38 mouse cellular contexts compared by ENCODE assay signal in genomic region chr15:79775662-79776061, GRCm38 (mm10). TPM values are rescaled to one million over a fixed set of nuclear protein-coding genes. Genes with fewer than 3 reads are reported as not detected.
A peak's percentile ranks its signal among the peaks of the same experiment; 100 is the strongest.
DNase-seq lines count a peak whose midpoint lies in the region; ATAC-seq and TF ChIP-seq lines count a peak whose summit lies in the region.
"Had no signal": no experiment of that assay in that cellular context is flagged by ENCODE, and none has a peak within 500 bp of the region (broad histone marks: within the 10 kb centered on the region; RNA-seq: fewer than 3 reads in every experiment).

No protein-coding gene starts in this region.

- no peaks in the 10 kb centered on the region for H3K36me3 ChIP-seq in neural tube, embryonic 12.5 days
- no peaks in the 10 kb centered on the region for H3K36me3 ChIP-seq in neural tube, embryonic 15.5 days
- H3K36me3 ChIP-seq: forebrain, embryonic 12.5 days; intestine, embryonic 15.5 days; limb, embryonic 12.5 days; lung, embryonic 15.5 days had no signal

- peaks cover 12% of the 10 kb centered on the region for H3K4me1 ChIP-seq in cerebellum, adult 2 months (ENCODE audit: control insufficient read depth, insufficient read depth, low read length)
- H3K4me1 ChIP-seq in neural tube, embryonic 12.5 days: peaks cover 25% of the 10 kb centered on the region
- peaks cover 36% of the 10 kb centered on the region for H3K4me1 ChIP-seq in neural tube, embryonic 15.5 days

- H3K9ac ChIP-seq in neural tube, embryonic 12.5 days: no peak overlapping the region
- H3K9ac ChIP-seq in neural tube, embryonic 15.5 days (replicated peaks): no peak overlapping the region

- no peak for TF ChIP-seq CTCF in cerebellum, adult 2 months (IDR thresholded peaks at IDR 0.05; ENCODE audit: borderline replicate concordance, insufficient read depth, low read depth, low read length)
- TF ChIP-seq CTCF in layer of hippocampus, adult 2 months (conservative IDR thresholded peaks at IDR 0.05): no peak

- no peaks in the 10 kb centered on the region for H3K27me3 ChIP-seq in cerebellum, adult 2 months (ENCODE audit: control insufficient read depth, insufficient read depth, low read length)
- H3K27me3 ChIP-seq in neural tube, embryonic 12.5 days (replicated peaks): no peaks in the 10 kb centered on the region
- no peaks in the 10 kb centered on the region for H3K27me3 ChIP-seq in neural tube, embryonic 15.5 days (replicated peaks)
- H3K27me3 ChIP-seq: intestine, embryonic 15.5 days; limb, embryonic 12.5 days; lung, embryonic 15.5 days had no signal

- no peaks in the 10 kb centered on the region for H3K9me3 ChIP-seq in neural tube, embryonic 12.5 days
- H3K9me3 ChIP-seq in neural tube, embryonic 15.5 days (replicated peaks): no peaks in the 10 kb centered on the region
- H3K9me3 ChIP-seq: forebrain, embryonic 12.5 days; intestine, embryonic 15.5 days; limb, embryonic 12.5 days; lung, embryonic 15.5 days had no signal

- no peak for ATAC-seq in neural tube, embryonic 12.5 days (ENCODE audit: low FRiP score, low read depth)
- ATAC-seq in neural tube, embryonic 15.5 days (ENCODE audit: low FRiP score): no peak
- ATAC-seq: activated CD4-positive, CD25-positive, alpha-beta regulatory T cell, adult 4 months; hindbrain, embryonic 16.5 days; intestine, embryonic 15.5 days had no signal

- no peak overlapping the region for H3K27ac ChIP-seq in cerebellum, adult 2 months (ENCODE audit: insufficient read depth, low read length)
- peak overlapping the region; percentile 98 for H3K27ac ChIP-seq in layer of hippocampus, adult 2 months
- H3K27ac ChIP-seq in neural tube, embryonic 12.5 days: no peak overlapping the region
- H3K27ac ChIP-seq in neural tube, embryonic 15.5 days (replicated peaks): no peak overlapping the region
- H3K27ac ChIP-seq: forebrain, embryonic 12.5 days; intestine, embryonic 15.5 days; limb, embryonic 12.5 days; lung, embryonic 15.5 days had no signal

- WGBS in cerebellum, adult 2 months: 71% methylated on average over 7 of the region's 7 CpGs
- 76% methylated on average over 7 of the region's 7 CpGs for WGBS in neural tube, embryonic 12.5 days
- 70% methylated on average over 7 of the region's 7 CpGs for WGBS in neural tube, embryonic 15.5 days

- no peak for TF ChIP-seq POLR2A in cerebellum, adult 2 months (IDR thresholded peaks at IDR 0.05; ENCODE audit: borderline replicate concordance, insufficient read depth, low read length)

- DNase-seq in cerebellum, adult 9-11 months: peak; percentile 31
- DNase-seq in cerebellum, adult 2 months: no peak
- DNase-seq in layer of hippocampus, adult 2 months (ENCODE audit: low spot score in 2 of 2): no peak
- DNase-seq in layer of hippocampus, adult 8-10 months (ENCODE audit: low spot score in 2 of 2): no peak
- DNase-seq in brain, adult 2 months (ENCODE audit: low read depth, low spot score): peak; percentile 71
- DNase-seq in frontal cortex, postnatal 36 days (ENCODE audit: low spot score in 2 of 2): no peak
- DNase-seq: adrenal gland, adult 2 months; adrenal gland, postnatal 36 days; cerebellum, adult 8-10 months; cerebellum, postnatal 36 days; embryo, embryonic 11 days; gastrocnemius, postnatal 25 days; heart, adult 11 months; heart, postnatal 36 days; kidney, adult 2 months; kidney, postnatal 36 days; layer of hippocampus, postnatal 36 days; spleen, adult 18-20 months; thymus, adult 2 months; thymus, postnatal 36 days had no signal

- no peak overlapping the region for H3K4me2 ChIP-seq in neural tube, embryonic 12.5 days (replicated peaks)
- no peak overlapping the region for H3K4me2 ChIP-seq in neural tube, embryonic 15.5 days

- H3K4me3 ChIP-seq in cerebellum, adult 2 months (replicated peaks; ENCODE audit: insufficient read depth, low read depth, low read length): no peak overlapping the region
- H3K4me3 ChIP-seq in layer of hippocampus, adult 2 months: peak overlapping the region; percentile 89
- H3K4me3 ChIP-seq in neural tube, embryonic 12.5 days: peak overlapping the region; percentile 11; the same call in 1 of the 2 replicates
- no peak overlapping the region for H3K4me3 ChIP-seq in neural tube, embryonic 15.5 days (replicated peaks)
- H3K4me3 ChIP-seq: intestine, embryonic 15.5 days; lung, embryonic 15.5 days had no signal

RNA-seq across cellular contexts. Expression of gene Dnal4, which starts 2.0 kb away (rescaled TPM):
- polyA plus RNA-seq in cerebellum, adult 2 months (2012; rRNA removed): 55.1 and 56.7 TPM in 2 replicates
- total RNA-seq in layer of hippocampus, adult 2 months (2021): 10 to 100 TPM; 55.5 to 64.8 TPM
- 10 to 100 TPM; 45.6 to 58.6 (median 54.5) TPM for total RNA-seq in layer of hippocampus, adult 8-10 months (2022)
- 73.1 and 79.2 TPM in 2 replicates for polyA plus RNA-seq in neural tube, embryonic 12.5 days (2016; fragmentation: Nextera tagmentation; extraction: Ambion mirVana)
- polyA plus RNA-seq in neural tube, embryonic 15.5 days (2015; fragmentation: Nextera tagmentation; extraction: Ambion mirVana): 58.4 and 63.7 TPM in 2 replicates

RNA-seq across cellular contexts. Expression of gene Nptxr, which starts 28.9 kb away (rescaled TPM):
- polyA plus RNA-seq in cerebellum, adult 2 months (2012; rRNA removed): 88.0 and 100 TPM in 2 replicates
- 100 to 1,000 TPM; 756 to 804 TPM for total RNA-seq in layer of hippocampus, adult 2 months (2021)
- 100 to 1,000 TPM; 637 to 711 (median 646) TPM for total RNA-seq in layer of hippocampus, adult 8-10 months (2022)
- polyA plus RNA-seq in neural tube, embryonic 12.5 days (2016; fragmentation: Nextera tagmentation; extraction: Ambion mirVana): 13.2 and 13.6 TPM in 2 replicates
- polyA plus RNA-seq in neural tube, embryonic 15.5 days (2015; fragmentation: Nextera tagmentation; extraction: Ambion mirVana): 39.9 and 49.0 TPM in 2 replicates
- polyA plus RNA-seq: erythroblast, embryonic 14.5 days had no signal

RNA-seq across cellular contexts. Expression of gene Sun2, which starts 33.3 kb away (rescaled TPM):
- polyA plus RNA-seq in cerebellum, adult 2 months (2012; rRNA removed): 42.7 and 45.2 TPM in 2 replicates
- total RNA-seq in layer of hippocampus, adult 2 months (2021): 10 to 100 TPM; 29.2 to 34.8 TPM
- total RNA-seq in layer of hippocampus, adult 8-10 months (2022): 10 to 100 TPM; 29.4 to 44.7 (median 37.0) TPM
- polyA plus RNA-seq in neural tube, embryonic 12.5 days (2016; fragmentation: Nextera tagmentation; extraction: Ambion mirVana): 8.0 and 9.5 TPM in 2 replicates
- 5.5 and 6.2 TPM in 2 replicates for polyA plus RNA-seq in neural tube, embryonic 15.5 days (2015; fragmentation: Nextera tagmentation; extraction: Ambion mirVana)

RNA-seq across cellular contexts. Expression of gene Npcd, which starts 58.4 kb away (rescaled TPM):
- 1.7 and 4.1 TPM in 2 replicates for polyA plus RNA-seq in cerebellum, adult 2 months (2012; rRNA removed)
- total RNA-seq in layer of hippocampus, adult 2 months (2021): 10 to 100 TPM; 11.9 to 22.4 TPM
- total RNA-seq in layer of hippocampus, adult 8-10 months (2022): 10 to 100 TPM in 2 of 4 experiments, 1 to 10 TPM in 2; 2.8 to 19.9 (median 12.1) TPM
- polyA plus RNA-seq in neural tube, embryonic 12.5 days (2016; fragmentation: Nextera tagmentation; extraction: Ambion mirVana): 0.31 and 1.0 TPM in 2 replicates
- polyA plus RNA-seq in neural tube, embryonic 15.5 days (2015; fragmentation: Nextera tagmentation; extraction: Ambion mirVana): 0.42 and 0.72 TPM in 2 replicates
- total RNA-seq: megakaryocyte progenitor cell, adult 5-6 weeks; neutrophil, adult 5-6 weeks had no signal
- polyA plus RNA-seq: activated CD4-positive, CD25-positive, alpha-beta regulatory T cell, adult 4 months; C2C12; embryonic facial prominence, embryonic 14.5 days; erythroblast, embryonic 14.5 days; heart, embryonic 16.5 days; kidney, adult 2 months; kidney, embryonic 16.5 days; limb, embryonic 12.5 days; liver, embryonic 11.5 days; liver, embryonic 16.5 days; midbrain, embryonic 11.5 days had no signal

RNA-seq across cellular contexts. Expression of gene Cbx6, which starts 58.8 kb away (rescaled TPM):
- polyA plus RNA-seq in cerebellum, adult 2 months (2012; rRNA removed): 183 TPM in 2 replicates
- total RNA-seq in layer of hippocampus, adult 2 months (2021): 100 to 1,000 TPM; 336 to 347 TPM
- 100 to 1,000 TPM; 261 to 307 (median 292) TPM for total RNA-seq in layer of hippocampus, adult 8-10 months (2022)
- 32.8 and 36.6 TPM in 2 replicates for polyA plus RNA-seq in neural tube, embryonic 12.5 days (2016; fragmentation: Nextera tagmentation; extraction: Ambion mirVana)
- 53.1 and 64.3 TPM in 2 replicates for polyA plus RNA-seq in neural tube, embryonic 15.5 days (2015; fragmentation: Nextera tagmentation; extraction: Ambion mirVana)

Comparison
In these comparisons a context has a peak if more than half of its experiments do, and no peak if none do; other contexts are left out.
1. DNase-seq: peak in cerebellum, adult 9-11 months (single experiment) and brain, adult 2 months (single experiment); none in cerebellum, adult 2 months (0 of 2), layer of hippocampus, adult 2 months (0 of 2), layer of hippocampus, adult 8-10 months (0 of 2) and frontal cortex, postnatal 36 days (0 of 2).
2. H3K4me3 ChIP-seq: peak in layer of hippocampus, adult 2 months (single experiment) and neural tube, embryonic 12.5 days (single experiment); none in cerebellum, adult 2 months (single experiment) and neural tube, embryonic 15.5 days (single experiment).